In the genomic region with DNA sequence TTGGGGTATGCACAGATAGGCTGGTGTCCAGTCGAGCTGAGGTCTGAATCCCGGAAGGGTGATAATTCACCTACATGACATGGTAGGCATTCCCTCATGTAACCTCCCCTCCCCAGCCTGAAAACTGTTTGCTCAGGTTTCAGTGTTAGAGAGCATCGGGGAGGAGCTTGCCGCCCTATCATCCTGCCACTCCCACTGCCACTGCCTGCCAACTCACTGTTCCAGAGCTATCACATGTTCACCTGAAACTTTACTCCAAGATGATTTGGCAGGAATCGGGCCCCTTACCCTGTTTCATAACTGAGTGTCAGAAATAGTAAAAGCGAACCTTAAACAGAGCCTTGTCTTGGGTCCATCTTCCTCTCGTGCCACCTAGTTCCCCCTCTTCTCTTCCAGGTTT, we compare ENCODE assay signal across 29 mouse cellular contexts. TPM values are rescaled to one million over a fixed set of nuclear protein-coding genes. Genes with fewer than 3 reads are reported as not detected.
"Had no signal": no experiment of that assay in that cellular context is flagged by ENCODE, and none has a peak within 500 bp of the region (broad histone marks: within the 10 kb centered on the region; RNA-seq: fewer than 3 reads in every experiment).

No protein-coding gene starts in this region.

- H3K36me3 ChIP-seq: limb, embryonic 12.5 days; limb, embryonic 15.5 days; liver, embryonic 12.5 days; liver, embryonic 15.5 days had no signal

- H3K27me3 ChIP-seq: limb, embryonic 12.5 days; limb, embryonic 15.5 days; liver, embryonic 12.5 days; liver, embryonic 15.5 days had no signal

- H3K9ac ChIP-seq: limb, embryonic 12.5 days; limb, embryonic 15.5 days; liver, embryonic 12.5 days; liver, embryonic 15.5 days had no signal

- ATAC-seq: intestine, postnatal 0 days; liver, embryonic 12.5 days had no signal

- H3K9me3 ChIP-seq: limb, embryonic 15.5 days; liver, embryonic 12.5 days; liver, embryonic 15.5 days had no signal

- H3K4me3 ChIP-seq: left cerebral cortex, adult 2 months; limb, embryonic 12.5 days; limb, embryonic 15.5 days; liver, embryonic 12.5 days; liver, embryonic 15.5 days had no signal

- H3K4me2 ChIP-seq: limb, embryonic 12.5 days; limb, embryonic 15.5 days; liver, embryonic 12.5 days; liver, embryonic 15.5 days; midbrain, embryonic 11.5 days had no signal

- H3K27ac ChIP-seq: left cerebral cortex, adult 2 months; limb, embryonic 12.5 days; limb, embryonic 15.5 days; liver, embryonic 12.5 days; liver, embryonic 15.5 days had no signal

- DNase-seq: layer of hippocampus, postnatal 36 days; left cerebral cortex, postnatal 4 days; lung, adult 2 months; lung, postnatal 14 days; lung, postnatal 4 days; midbrain, embryonic 14.5 days; thymus, adult 18-20 months; thymus, postnatal 36 days had no signal

- H3K4me1 ChIP-seq: limb, embryonic 12.5 days; limb, embryonic 15.5 days; liver, embryonic 12.5 days; liver, embryonic 15.5 days had no signal

RNA-seq across cellular contexts. Expression of a gene that starts 23.4 kb away (rescaled TPM):
- total RNA-seq: layer of hippocampus, postnatal 10 days; layer of hippocampus, postnatal 36 days; left cerebral cortex, adult 2 months; left cerebral cortex, postnatal 10 days; left cerebral cortex, postnatal 4 days; megakaryocyte progenitor cell, adult 5-6 weeks; megakaryocyte-erythroid progenitor cell, adult 5-6 weeks; midbrain, postnatal 0 days had no signal
- polyA plus RNA-seq: intestine, embryonic 14.5 days; intestine, postnatal 0 days; limb, embryonic 12.5 days; limb, embryonic 15.5 days; liver, embryonic 12.5 days; liver, embryonic 15.5 days; lung, adult 2 months; lung, embryonic 16.5 days; midbrain, embryonic 11.5 days; midbrain, embryonic 14.5 days; midbrain, postnatal 0 days; neural tube, embryonic 11.5 days; neural tube, embryonic 14.5 days; small intestine, adult 2 months; spleen, adult 2 months; stomach, embryonic 16.5 days; testis, adult 2 months; urinary bladder, adult 2 months had no signal
